ENCODE assay signal across 19 mouse cellular contexts in the genomic region with DNA sequence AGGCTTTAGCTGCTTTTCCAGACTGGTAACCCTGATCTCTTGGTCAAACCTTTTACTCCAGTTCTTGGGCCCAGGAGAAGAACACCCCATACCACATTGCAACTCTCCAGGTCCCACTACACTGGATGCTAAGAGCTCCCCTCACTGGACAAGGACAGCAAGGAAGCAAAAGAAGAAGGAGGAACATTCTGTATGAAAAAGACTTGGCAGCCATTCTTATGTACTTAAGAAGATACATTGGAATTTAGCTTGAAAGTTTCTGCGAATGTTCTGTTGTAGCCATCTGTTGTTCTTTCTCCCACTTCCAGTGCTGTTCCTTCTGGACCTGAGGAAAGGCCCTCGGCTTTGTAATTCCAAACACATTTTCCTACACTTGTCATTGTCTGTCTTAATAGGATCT.
DNase-seq lines count a peak whose midpoint lies in the region; ATAC-seq and TF ChIP-seq lines count a peak whose summit lies in the region.
"Had no signal": no experiment of that assay in that cellular context is flagged by ENCODE, and none has a peak within 500 bp of the region (broad histone marks: within the 10 kb centered on the region; RNA-seq: fewer than 3 reads in every experiment).

No protein-coding gene starts in this region.

- 77% methylated on average over 2 of the region's 2 CpGs for whole genome bisulfite sequencing in hindbrain, postnatal 0 days
- 74% methylated on average over 2 of the region's 2 CpGs for WGBS in hindbrain, embryonic 14.5 days

- no peak overlapping the region for H3K27ac ChIP-seq in hindbrain, postnatal 0 days
- H3K27ac ChIP-seq in hindbrain, embryonic 14.5 days, result no peak overlapping the region
- H3K27ac ChIP-seq: forebrain, embryonic 12.5 days; heart, embryonic 10.5 days; hindbrain, embryonic 12.5 days; limb, embryonic 15.5 days had no signal

- H3K9ac ChIP-seq in hindbrain, postnatal 0 days (replicated peaks; ENCODE audit: low read length), result no peak overlapping the region
- no peak overlapping the region for H3K9ac ChIP-seq in hindbrain, embryonic 14.5 days
- H3K9ac ChIP-seq: forebrain, embryonic 12.5 days; hindbrain, embryonic 12.5 days; limb, embryonic 15.5 days had no signal

- no peak for ATAC-seq in hindbrain, postnatal 0 days
- ATAC-seq in hindbrain, embryonic 14.5 days (ENCODE audit: low FRiP score), result no peak
- ATAC-seq in erythroblast, adult 5-6 weeks (replicated peaks; ENCODE audit: low FRiP score, poor library complexity, severe bottlenecking), result no peak

- no peaks in the 10 kb centered on the region for H3K27me3 ChIP-seq in hindbrain, postnatal 0 days (ENCODE audit: insufficient read depth, low read length)
- H3K27me3 ChIP-seq in hindbrain, embryonic 14.5 days (ENCODE audit: control insufficient read depth, insufficient read depth, low read length), result no peaks in the 10 kb centered on the region
- H3K27me3 ChIP-seq: hindbrain, embryonic 12.5 days; limb, embryonic 15.5 days had no signal

- no peaks in the 10 kb centered on the region for H3K9me3 ChIP-seq in hindbrain, postnatal 0 days (ENCODE audit: low read length)
- H3K9me3 ChIP-seq in hindbrain, embryonic 14.5 days (ENCODE audit: control insufficient read depth, low read length), result no peaks in the 10 kb centered on the region
- H3K9me3 ChIP-seq: forebrain, embryonic 12.5 days; heart, embryonic 10.5 days; hindbrain, embryonic 12.5 days; limb, embryonic 15.5 days had no signal

- no peak overlapping the region for H3K4me3 ChIP-seq in hindbrain, postnatal 0 days (ENCODE audit: low read length)
- H3K4me3 ChIP-seq in hindbrain, embryonic 14.5 days (replicated peaks; ENCODE audit: low read length), result no peak overlapping the region
- H3K4me3 ChIP-seq: forebrain, embryonic 12.5 days; heart, embryonic 10.5 days; hindbrain, embryonic 12.5 days; limb, embryonic 15.5 days had no signal

- 0 out of 2 replicates have a peak, but pooled peaks have one; percentile 4 for TF ChIP-seq CTCF in hindbrain, postnatal 0 days (IDR thresholded peaks at IDR 0.05; ENCODE audit: low read depth)

- H3K4me2 ChIP-seq in hindbrain, postnatal 0 days (ENCODE audit: low read depth, low read length), result no peak overlapping the region
- no peak overlapping the region for H3K4me2 ChIP-seq in hindbrain, embryonic 14.5 days (replicated peaks)
- H3K4me2 ChIP-seq: forebrain, embryonic 12.5 days; hindbrain, embryonic 12.5 days; limb, embryonic 15.5 days; midbrain, embryonic 11.5 days had no signal

- no peak for DNase-seq in hindbrain, postnatal 0 days (ENCODE audit: low spot score)
- DNase-seq in hindbrain, embryonic 14.5 days (ENCODE audit: low spot score), result no peak
- DNase-seq in layer of hippocampus, adult 9-11 months, result peak; percentile 9
- no peak for DNase-seq in layer of hippocampus, adult 8-10 months (ENCODE audit: low spot score in 2 of 2)
- peak; percentile 2 for DNase-seq in NIH3T3 (ENCODE audit: low read depth)
- peak; percentile 58 for DNase-seq in brain, adult 2 months (ENCODE audit: low read depth, low spot score)
- DNase-seq: cerebellum, adult 2 months; cerebellum, postnatal 36 days; gastrocnemius, postnatal 36 days; heart, postnatal 10 days; kidney, postnatal 10 days; right cerebral cortex, postnatal 25 days; thymus, adult 2 months had no signal

- no peaks in the 10 kb centered on the region for H3K4me1 ChIP-seq in hindbrain, postnatal 0 days (ENCODE audit: insufficient read depth, low read length)
- peaks cover 3% of the 10 kb centered on the region; the same call in 1 of the 2 replicates for H3K4me1 ChIP-seq in hindbrain, embryonic 14.5 days (replicated peaks; ENCODE audit: control insufficient read depth, insufficient read depth, low read length)
- H3K4me1 ChIP-seq: heart, embryonic 10.5 days; limb, embryonic 15.5 days had no signal

- H3K36me3 ChIP-seq in hindbrain, postnatal 0 days (ENCODE audit: insufficient read depth, low read length), result no peaks in the 10 kb centered on the region
- H3K36me3 ChIP-seq in hindbrain, embryonic 14.5 days (replicated peaks; ENCODE audit: control insufficient read depth, insufficient read depth), result no peaks in the 10 kb centered on the region
- H3K36me3 ChIP-seq: forebrain, embryonic 12.5 days; heart, embryonic 10.5 days; hindbrain, embryonic 12.5 days; limb, embryonic 15.5 days had no signal

Comparison
In these comparisons a context has a peak if more than half of its experiments do, and no peak if none do; other contexts are left out.
1. DNase-seq: peak in layer of hippocampus, adult 9-11 months (single experiment), NIH3T3 (single experiment) and brain, adult 2 months (single experiment); none in hindbrain, postnatal 0 days (single experiment), hindbrain, embryonic 14.5 days (single experiment) and layer of hippocampus, adult 8-10 months (0 of 2).